Mouse (Mus musculus) c-Kit-positive CD71-negative TER-119-negative erythroid progenitor cells, embryonic 14.5 days (primary cell): ENCODE data around the gene Chd9.
A peak's percentile ranks its signal among the peaks of the same experiment; 100 is the strongest.
"Not testable (repeated sequence)": the region's sequence is repeated elsewhere in the genome, so short reads cannot be mapped to it uniquely, and the experiment has no call there.

Source experiments
- DNase-seq: peaks from one replicate; pipeline ENCODE4 v3.0.0-alpha.2; 2013; ENCODE audit warnings: low read depth

Chd9 gene

GRCm38 (mm10) chr8:90871375-90872080 is 43.4 kb downstream of the Chd9 start:
- DNase-seq, result no peak

DNA sequence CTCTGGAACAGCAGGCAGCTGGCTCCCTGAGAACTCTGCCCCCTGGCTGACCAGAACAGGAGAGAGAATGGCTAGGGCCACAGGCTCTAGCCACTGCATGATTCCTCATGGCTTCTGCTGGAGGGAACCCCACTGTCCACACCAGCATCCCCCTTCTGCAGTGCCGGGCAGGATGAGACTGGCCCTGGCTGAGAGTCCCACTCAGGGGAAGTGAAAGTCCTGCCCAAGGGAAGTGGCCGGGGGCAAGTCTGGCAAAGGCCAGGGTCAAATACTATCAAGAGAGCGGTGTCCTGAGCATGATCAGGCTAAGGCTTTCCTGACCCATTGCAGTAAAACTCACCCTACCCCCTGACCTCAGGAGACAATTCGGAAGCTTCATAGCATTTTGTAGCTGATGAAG is 44.9 kb downstream of the Chd9 start:
- no peak for DNase-seq

DNA sequence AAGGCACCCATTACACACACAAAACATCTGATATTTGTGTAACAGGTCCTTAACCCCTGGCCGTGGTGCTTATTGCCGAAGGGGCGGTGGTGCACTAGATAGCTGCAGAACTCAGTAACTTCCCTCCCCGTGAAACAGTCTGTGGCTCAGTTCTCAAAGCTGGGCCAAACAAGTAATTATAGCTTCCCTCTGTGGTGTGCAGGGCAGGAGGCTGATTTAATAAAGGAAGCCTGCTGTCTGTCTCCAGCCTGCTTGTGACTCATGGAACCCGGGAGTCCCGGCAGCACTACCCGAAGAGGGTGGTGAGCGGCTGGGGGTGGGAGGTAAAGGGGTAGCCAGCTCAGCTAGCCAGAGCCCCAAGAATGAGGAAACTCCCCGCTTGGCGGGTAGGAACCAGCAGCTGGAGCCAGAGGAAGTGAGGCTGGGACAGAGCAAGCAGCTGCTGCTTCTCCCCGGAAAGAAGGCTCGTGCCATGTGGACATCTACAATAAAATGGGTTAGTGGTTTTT is 48.1 kb downstream of the Chd9 start:
- DNase-seq, result peak; percentile 68

- DNase-seq, result no peak
These were observed 48.7 kb downstream of the Chd9 start for GRCm38 (mm10) chr8:90876722-90877429.

DNA sequence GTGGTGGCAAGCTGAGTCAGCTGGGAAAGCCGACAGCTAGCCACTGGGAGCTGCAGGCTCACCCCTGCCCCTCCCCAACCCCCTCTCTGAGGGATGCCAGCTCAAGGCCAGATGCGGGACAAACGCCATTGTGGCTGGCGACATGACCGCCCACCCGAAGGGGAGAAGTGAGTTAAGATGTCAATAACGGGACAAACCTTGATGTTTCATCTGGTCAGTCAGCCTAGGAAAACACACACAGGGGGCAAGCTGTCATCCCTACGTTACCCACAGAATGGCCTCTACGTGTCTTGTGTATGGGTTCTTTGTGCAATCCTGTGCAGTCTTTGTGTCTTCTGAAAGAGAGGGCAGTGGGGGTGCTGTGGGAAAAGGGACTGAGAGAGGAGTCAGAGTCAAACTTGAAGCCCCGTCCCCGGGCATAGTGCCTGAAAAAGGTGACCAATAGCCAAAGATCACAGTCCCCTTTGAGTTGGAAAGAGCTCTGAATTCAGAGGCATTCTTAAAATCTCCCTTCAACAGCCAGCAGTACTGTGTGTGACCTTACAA is 49.4 kb downstream of the Chd9 start:
- no peak for DNase-seq

DNA sequence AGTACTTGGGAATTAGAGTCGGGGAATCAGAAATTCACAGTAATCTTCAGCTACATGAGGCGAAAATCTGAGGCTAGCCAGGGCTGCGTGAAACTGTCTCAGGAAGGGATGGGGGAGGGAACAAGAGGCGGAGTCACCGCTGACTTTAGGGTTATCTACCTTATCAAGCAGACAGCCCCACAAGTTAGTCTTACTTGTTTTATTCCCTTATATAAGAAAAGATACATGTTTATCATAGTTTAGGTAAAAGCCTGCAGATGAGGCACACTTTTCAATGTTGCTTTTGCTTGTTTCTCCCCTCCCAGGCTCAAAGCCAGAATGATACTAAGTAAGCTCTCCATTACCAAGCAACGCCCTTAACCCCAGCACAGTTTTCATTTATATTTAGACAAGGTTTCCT is 50.4 kb downstream of the Chd9 start:
- no peak for DNase-seq

GRCm38 (mm10) chr8:90880041-90880440 is 51.9 kb downstream of the Chd9 start:
- no peak for DNase-seq

GRCm38 (mm10) chr8:90881181-90881580 is 53.0 kb downstream of the Chd9 start:
- no peak for DNase-seq

GRCm38 (mm10) chr8:90882088-90882691 is 54.0 kb downstream of the Chd9 start:
- DNase-seq, result no peak

DNA sequence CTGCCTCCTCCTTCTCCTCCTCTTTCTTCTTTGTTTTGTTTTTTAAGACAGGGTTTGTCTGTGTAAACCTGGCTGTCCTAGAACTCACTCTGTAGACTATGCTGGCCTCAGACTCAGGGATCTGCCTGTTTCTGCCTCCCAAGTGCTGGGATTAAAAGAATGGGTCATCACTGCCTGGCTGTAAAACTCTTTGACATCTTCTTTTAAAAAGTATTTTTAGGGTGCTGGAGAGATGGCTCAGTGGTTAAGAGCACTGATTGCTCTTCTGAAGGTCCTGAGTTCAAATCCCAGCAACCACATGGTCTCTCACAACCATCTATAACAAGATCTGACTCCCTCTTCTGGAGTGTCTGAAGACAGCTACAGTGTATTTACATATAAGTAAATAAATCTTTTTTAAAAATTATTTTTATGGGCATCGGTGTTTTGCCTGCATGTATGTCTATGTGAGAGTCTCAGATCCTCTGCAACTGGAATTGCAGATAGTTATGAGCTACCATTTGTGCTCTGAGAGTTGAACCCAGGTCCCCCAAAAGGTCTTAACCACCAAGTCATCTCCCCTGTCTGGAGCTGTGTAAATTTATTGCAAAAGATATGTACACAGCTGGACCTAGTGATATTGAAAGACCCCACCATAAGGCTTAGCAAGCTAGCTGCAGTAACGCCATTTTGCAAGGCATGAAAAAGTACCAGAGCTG is 57.7 kb downstream of the Chd9 start:
- DNase-seq, result no peak

DNA sequence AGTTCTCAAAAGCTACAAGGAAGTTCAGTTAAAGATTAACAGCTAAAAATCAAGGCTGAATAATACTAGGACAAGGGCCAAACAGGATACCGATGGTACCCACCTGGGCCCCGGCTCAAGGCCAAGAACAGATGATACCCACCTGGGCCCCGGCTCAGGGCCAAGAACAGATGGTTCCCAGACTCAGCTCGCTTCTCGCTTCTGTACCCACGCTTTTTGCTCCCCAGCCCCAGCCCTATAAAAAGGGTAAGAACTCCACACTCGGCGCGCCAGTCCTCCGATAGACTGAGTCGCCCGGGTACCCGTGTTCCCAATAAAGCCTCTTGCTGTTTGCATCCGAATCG is 58.2 kb downstream of the Chd9 start:
- DNase-seq, result not testable (repeated sequence)

DNA sequence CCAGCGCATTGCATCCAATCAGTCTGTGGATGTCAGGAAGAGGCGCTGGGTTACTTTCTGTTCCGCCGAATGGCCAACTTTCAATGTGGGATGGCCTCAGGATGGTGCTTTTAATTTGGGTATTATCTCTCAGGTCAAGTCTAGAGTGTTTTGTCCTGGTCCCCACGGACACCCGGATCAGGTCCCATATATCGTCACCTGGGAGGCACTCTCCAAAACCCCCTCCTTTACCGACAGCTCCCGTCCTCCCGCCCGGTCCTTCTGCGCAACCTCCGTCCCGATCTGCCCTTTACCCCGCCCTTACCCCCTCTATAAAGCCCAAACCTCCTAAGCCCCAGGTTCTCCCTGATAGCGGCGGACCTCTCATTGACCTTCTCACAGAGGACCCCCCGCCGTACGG is 59.2 kb downstream of the Chd9 start:
- not testable (repeated sequence) for DNase-seq

- DNase-seq, result no peak
These were observed 63.9 kb downstream of the Chd9 start for GRCm38 (mm10) chr8:90891872-90892578.

GRCm38 (mm10) chr8:90892579-90892919 is 64.4 kb downstream of the Chd9 start:
- no peak for DNase-seq

DNA sequence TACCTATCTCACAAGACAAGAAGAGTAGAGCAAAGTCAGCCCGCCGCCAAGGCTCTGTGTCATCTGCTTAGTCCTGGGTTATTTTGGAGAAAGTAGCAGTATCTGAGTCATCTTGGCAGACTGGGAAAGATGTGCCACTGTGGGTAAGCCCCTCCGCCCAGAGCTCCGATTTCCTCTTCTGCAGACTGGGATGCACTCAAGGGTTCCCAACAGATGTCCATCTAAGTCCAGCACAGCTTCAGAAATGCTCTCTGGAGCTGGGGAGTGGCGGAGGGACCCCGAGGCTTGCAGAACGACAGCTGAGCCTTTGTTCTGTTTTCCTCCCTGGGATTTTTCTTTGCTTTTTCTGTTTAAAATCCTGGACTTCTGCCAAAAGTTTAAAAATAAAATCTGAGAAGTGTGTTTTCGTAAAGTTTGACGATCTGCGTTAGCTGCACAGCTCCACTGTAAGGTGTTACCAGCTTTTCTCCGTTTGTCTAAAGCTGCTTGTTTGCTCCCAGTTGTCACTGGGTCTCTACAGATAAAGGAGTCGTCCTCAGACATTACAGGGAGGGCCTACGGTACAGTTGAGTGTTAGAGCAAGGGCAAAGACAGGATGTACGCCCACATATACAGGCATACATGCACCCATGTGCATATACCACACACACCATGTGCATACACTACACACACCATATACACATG is 66.2 kb downstream of the Chd9 start:
- no peak for DNase-seq

DNA sequence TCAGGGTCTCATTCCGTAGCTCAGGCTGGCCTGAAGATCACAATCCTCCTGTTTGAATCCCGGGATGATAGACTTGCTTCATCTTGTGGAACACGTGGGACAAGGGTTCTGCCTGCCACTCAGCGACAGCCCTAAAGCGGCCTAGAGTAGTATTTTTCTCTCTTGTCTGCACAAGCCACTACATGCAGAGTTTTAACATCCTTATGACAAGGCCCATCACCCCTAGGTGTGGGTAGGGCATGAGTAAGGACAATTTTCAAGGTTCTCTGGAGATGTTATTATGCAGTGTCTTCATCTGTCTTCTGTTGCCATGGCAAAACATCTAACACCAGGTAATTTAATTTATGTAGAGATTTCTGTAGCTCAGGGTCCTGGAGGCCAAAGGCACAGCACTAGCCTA is 69.2 kb downstream of the Chd9 start:
- DNase-seq, result no peak

GRCm38 (mm10) chr8:90898578-90898977 is 70.4 kb downstream of the Chd9 start:
- no peak for DNase-seq

DNA sequence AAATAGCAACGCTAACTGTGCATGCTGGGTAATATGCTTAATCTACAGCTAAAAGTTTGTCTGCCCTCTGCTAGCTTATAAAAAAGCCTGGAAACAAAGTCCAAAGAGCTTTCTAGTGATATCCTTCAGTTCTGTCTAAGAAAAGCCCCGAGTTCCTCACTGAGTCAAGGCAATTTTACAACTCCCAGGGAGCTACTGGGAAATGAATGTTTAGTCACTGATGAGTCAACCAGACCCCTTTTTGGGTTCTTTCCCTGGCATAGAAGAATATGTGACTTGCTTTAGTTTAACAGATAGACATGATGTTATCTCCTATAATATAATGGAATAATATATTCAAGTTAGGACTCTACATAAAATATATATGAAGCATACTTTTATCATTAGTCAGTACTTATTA is 73.8 kb downstream of the Chd9 start:
- no peak for DNase-seq

GRCm38 (mm10) chr8:90904171-90904706 is 76.1 kb downstream of the Chd9 start:
- no peak for DNase-seq

DNA sequence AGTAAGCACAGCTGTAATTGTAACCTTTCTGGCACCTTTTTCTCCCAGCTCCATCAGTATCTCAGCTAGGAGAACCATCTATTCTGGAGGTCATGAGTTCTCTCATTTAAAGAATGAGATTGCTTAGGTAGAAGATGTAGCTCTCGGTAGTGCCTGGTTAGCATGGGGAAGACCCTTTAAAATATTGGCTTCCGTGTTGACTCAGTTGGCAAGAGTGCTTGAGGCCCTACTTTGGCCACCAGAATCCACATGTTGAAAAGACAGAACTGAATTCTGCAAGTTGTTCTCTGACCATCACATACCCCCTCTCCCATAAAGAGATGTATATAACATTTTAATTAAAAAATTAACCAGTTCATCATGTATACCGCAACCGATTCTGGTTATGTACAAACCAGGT is 78.8 kb downstream of the Chd9 start:
- no peak for DNase-seq

- no peak for DNase-seq
These were observed 79.3 kb downstream of the Chd9 start for GRCm38 (mm10) chr8:90907516-90907847.
